Mouse (Mus musculus): ENCODE measurements around the gene Gpr146.
"Not testable (repeated sequence)": the region's sequence is repeated elsewhere in the genome, so short reads cannot be mapped to it uniquely, and the experiment has no call there.

Gene Gpr146

DNA sequence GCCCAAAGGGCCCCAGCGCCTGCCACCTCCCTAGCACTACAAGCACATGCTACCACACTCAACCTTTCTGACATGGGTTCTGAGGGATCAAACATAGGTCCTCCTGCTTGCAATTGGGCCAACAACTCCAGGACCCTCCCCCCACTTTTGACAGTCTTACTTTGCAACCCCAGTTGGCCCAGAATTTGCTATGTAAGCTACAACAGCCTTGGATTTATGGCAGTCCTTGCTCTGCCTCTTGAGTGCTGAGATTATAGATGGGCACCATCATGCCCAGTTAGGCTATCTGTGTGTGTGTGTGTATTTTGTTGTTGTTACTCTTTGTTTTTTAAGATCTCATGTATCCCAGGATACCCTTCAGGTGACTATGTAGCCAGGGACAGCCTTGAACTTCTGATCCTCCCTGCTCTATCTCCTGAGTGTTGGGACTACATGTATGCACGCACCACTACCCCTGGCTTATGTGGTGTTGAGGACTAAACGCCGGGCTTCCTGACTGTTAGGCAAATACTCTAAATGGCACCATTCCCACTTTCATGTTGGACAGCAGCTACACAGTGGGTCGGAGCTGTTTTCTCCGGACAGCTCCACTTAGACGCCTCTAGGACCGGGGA is 2.4 kb downstream of the Gpr146 start:
- in situ Hi-C loops (cut with MboI; ENCODE audit: unreplicated experiment in 2 of 2): loop anchor here in 1 of 2 experiments (5.0 kb wide), 1 partner anchor 67 kb away; no protein-coding TSS in a partner anchor

DNA sequence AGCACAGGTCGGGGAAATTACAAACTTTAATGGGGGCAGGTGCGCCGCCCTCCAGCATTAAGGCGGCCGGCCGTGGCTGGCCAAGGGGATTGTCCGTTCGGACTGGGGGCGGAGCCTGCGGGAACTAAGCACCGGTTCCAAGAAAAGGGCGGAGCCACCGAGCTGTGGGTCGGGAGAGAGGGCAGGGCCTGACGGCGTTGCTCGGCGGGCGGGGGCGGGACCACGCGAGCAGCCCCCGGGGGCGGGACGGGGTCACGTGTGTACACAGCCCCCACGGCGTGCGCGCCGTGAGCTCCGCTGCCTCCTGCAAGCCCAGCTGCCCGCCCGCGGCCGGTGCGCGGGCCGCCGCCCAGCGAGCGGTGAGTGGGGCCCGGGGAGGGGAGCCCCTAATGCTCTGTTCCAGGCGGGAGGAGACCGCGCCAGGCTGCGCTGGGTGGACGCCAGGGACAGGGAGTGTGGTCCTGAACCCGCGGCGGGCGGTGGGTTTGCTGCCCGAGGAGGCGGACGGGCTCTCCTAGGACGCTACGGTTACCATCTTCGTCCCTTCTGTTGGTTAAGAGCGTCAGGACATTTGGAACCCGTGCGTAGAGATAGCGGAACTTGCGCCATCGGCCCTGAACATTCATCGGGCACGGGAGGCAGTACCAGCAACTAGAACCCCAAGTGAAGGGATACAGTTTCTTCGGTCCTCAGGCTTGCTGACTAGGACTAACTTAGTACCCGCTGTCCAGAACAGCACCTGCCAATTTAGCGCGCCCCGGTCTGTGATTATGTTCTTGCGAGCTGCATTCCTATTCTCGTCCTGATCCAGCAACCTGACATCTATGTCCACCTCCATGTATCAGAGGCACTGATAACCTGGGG is 3.1 kb downstream of the Gpr146 start:
- in situ Hi-C loops (cut with MboI; ENCODE audit: unreplicated experiment in 2 of 2): loop anchor here in 1 of 2 experiments (5.0 kb wide), 1 partner anchor 67 kb away; no protein-coding TSS in a partner anchor

DNA sequence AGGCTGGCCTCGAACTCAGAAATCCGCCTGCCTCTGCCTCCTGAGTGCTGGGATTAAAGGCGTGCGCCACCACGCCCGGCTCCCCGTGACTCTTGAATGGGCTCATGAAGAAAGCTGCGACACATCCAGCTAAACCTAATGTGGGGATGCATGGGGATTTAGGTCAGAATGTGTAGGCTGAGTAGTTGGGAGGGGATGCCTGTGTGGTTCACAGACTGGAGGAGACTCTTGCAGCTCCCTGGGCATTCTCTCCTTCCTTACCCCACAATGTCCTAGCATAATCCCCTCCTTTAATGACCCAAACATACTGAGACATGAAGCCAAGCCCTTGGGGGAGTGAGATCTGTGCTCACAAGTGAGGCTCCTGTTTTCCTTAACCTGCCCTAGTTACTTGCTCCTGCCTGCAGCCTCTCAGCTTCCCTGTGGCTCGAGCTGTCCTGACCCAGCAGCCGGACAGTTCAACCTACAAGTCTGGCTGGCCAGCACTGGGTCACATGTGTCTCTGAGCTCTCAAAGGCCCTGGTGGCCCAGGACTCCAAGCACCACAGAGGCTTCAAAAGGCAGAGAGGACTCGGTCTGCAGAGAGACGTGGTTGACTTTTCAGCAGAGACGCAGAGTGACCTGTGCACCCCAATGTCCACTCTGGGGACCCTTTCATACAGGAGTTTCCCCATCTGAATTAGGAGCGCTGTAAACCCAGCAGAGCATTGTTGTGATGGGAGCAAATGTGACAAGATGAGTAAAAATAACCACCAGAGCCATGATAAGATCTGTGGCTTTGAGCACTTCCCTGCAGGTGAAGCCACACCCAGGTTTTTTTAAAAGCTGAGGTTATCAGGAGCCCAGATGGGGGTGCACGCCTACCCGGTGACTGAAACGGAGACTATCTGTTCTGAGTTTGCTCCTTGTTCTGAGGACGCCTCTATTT is 4.4 kb downstream of the Gpr146 start:
- in situ Hi-C loops (cut with MboI; ENCODE audit: unreplicated experiment in 2 of 2): loop anchor here in 1 of 2 experiments (5.0 kb wide), 1 partner anchor 65 kb away; no protein-coding TSS in a partner anchor

DNA sequence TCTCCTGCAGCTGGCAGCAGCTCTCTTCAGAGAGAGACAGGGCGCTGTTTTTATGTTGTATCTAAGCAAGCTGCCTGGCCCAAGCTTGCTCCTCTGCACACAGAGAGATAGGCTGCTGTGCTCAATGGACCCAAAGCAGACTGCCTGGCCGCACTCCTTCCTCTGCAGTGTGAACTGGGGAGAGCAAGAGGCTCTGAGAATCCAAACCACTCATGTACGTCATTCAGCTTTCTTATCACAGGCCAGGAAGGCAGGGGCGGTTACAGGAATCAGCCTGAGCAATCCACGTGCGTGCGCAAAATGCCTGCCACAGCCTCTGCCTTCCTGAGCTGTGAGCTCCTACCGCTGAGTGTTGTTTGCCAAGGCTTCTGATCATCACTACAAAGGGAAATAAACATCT is 5.3 kb downstream of the Gpr146 start:
- in situ Hi-C loops (cut with MboI; ENCODE audit: unreplicated experiment in 2 of 2): loop anchor here in 1 of 2 experiments (5.0 kb wide), 1 partner anchor 65 kb away; no protein-coding TSS in a partner anchor

DNA sequence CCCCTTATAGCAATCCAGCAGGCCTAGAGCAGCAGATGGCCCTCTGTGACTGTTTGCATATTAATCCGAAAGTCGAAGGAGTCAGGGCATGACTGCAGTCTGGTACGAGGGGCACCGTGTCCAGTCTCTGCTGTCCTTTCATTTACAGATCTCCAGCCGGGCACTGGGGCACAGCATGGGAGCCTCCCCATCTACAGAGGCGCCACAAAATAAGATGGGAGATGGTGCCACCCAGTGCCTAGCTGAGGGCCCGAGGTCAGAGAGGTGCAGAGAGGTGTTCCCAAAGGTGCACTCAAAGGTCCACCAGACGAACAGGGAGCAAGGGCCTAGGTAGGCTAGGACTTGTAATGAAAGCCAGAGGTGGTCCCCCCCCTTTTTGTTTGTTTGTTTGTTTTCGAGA is 5.7 kb downstream of the Gpr146 start:
- in situ Hi-C loops (cut with MboI; ENCODE audit: unreplicated experiment in 2 of 2): loop anchor here in 1 of 2 experiments (5.0 kb wide), 1 partner anchor 64 kb away; no protein-coding TSS in a partner anchor

DNA sequence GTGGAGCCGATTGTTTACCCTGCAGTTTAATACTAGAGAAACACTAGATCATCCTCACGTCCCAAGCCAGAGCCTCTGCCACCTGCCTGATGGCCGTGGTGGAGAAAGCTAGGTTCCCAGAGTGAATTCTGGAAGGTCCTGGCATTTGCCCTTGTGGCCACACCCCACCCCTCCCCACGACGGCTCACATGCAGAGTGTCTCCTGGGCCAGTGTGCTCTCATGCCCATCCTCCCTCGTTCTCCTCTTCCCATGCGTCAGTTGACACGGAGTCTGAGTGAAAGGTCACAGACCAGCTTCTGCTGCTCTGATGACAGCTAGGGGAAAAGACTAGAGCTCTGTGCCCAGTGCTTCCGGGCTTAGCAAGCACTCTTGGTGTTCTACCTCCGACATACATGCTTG is 7.0 kb downstream of the Gpr146 start:
- in situ Hi-C loops (cut with MboI; ENCODE audit: unreplicated experiment in 2 of 2): loop anchor here in 1 of 2 experiments (5.0 kb wide), 1 partner anchor 63 kb away; no protein-coding TSS in a partner anchor

DNA sequence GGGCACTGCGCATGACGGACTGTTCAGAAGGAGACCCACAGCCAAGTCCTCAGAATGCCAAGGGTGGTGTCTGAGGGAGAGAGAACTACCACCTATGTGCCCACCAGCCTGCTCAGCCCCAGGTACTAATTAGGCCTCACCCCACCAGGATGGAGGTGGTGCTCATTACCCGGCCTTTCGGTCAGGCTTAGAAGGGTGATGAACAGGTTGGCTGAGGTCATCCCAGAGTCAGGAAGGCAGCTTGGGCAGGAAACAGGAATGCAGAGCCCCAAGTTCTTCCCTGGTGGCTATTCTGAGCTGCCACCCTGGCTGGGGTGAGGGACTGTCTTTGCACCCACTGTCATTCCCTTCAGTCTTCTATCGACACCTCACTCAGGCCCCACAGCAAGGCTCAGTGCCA is 8.6 kb downstream of the Gpr146 start:
- in situ Hi-C loops (cut with MboI; ENCODE audit: unreplicated experiment in 2 of 2): no loop called here

DNA sequence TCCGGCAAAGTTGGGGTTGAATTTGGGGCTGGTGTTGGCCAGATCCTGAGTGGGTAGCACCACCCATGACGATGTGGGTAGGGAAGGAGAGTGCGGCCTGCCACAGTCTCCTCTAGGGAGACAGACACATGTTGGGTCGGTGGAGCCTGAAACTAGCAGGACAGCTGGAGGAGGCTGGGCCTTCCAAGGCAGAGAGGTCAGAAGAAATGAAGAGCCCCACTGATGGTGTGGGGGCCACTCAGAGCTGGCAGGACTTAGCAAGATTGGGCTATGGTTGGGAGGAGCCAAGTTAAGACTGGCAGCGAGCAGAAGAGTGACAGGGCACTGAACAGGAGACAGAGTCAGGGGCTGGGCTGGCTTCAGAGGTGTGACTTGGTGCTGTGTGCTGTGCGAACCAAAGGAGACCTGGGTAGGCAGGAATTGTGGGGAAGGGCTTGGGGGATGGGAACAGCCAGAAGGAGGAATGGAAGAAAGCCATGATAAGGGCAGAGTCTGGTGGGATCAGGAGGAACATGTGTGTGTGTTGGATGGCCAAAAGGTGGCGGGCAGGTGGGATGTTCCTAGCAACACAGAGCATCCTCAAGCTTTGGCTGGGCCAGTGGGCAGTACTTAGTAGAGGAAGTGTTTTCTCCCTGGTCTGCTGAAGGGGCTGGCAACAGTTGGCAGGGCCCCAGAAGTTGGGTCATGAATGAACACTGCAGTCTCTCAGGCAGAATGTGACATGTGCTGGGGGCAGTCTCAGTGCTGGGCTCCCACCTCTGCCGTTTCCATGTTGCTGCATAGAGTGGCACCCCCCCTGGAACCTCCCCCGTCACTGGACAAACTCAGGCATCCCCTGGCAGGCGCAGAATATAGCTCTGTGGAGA is 10.1 kb downstream of the Gpr146 start:
- in situ Hi-C loops (cut with MboI; ENCODE audit: unreplicated experiment in 2 of 2): no loop called here

DNA sequence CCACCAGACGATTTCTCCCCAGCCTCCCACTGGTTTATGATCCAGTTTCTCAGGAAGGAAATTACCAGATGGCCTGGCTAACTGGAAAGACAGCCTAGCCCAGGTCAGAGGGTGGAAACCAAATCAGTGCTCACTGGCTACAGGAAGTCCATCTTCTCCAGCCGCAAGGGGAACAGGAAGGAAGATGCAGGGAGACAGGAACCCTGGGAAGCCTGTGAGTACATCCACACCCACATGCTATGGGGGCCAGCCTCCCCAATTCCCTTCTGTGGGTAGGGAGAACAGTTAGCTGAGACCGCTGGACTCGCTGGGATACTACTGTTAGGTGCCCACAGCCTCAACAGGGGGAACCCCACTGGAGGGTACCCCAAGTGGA is 10.7 kb downstream of the Gpr146 start:
- in situ Hi-C loops (cut with MboI; ENCODE audit: unreplicated experiment in 2 of 2): no loop called here

DNA sequence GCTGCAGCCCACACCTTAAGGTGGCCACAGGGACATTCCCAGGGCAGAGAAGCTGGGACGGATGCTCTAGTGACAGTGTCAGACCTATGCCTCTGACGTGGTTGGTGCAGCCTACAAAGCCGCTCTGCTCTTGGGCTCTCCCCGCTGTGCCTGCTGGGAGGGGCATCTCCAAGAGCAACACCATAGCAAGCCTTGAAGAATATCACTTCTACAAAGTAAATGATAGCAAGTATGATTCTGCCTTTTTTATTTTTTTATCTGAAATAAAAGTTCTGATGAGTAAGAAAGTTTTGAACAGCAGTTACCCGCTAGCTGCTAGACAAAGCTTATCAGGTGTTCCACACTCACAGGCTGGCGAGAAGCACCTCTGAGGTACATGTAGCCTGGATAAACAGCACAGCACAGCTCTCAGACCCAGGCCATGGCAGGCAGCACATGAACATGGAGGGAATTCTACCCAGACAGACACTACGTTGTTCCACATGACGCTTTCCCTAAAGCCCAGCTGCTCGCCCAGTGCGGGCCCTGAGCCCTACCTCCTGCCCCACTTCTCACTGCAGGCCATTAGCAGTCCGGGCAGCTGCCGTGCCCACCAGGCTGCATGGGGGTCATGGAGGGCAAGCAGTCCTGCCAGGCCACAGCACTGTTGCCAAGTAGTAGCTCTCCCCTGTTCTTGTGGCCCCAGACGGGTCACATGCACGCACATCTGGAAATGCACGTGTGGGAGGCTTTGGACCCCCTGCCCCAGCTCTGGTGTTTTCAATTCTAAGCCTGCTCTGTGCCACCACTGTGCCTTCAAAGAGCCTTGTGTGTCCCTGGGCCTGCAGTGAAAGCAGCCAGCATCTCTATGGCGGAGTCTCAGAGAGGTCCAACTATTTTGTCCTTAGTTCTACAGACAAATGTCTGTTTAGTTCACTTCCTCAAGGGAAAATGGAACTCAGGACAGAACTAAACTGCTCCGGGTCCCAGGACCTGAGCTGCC is 11.5 kb downstream of the Gpr146 start:
- in situ Hi-C loops (cut with MboI; ENCODE audit: unreplicated experiment in 2 of 2): no loop called here

DNA sequence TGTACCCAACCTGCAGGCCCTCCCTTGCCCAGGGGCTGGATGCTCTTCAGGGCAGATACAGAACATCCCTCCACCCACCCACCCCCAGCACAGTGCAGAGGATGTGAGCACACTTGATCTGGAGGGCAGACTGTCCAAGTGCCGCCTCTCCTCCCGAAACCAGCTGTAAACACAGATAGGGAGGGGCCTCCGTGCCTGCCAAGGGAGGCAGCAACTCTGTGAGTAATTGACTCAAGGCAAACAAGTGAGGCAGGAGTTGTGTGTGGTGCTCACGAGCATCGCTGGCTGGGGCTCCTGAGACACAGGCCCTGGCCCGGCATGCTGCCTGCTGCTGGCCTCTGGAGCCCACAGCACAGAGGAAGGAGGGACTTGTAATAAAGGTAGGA is 12.2 kb downstream of the Gpr146 start:
- in situ Hi-C loops (cut with MboI; ENCODE audit: unreplicated experiment in 2 of 2): no loop called here

DNA sequence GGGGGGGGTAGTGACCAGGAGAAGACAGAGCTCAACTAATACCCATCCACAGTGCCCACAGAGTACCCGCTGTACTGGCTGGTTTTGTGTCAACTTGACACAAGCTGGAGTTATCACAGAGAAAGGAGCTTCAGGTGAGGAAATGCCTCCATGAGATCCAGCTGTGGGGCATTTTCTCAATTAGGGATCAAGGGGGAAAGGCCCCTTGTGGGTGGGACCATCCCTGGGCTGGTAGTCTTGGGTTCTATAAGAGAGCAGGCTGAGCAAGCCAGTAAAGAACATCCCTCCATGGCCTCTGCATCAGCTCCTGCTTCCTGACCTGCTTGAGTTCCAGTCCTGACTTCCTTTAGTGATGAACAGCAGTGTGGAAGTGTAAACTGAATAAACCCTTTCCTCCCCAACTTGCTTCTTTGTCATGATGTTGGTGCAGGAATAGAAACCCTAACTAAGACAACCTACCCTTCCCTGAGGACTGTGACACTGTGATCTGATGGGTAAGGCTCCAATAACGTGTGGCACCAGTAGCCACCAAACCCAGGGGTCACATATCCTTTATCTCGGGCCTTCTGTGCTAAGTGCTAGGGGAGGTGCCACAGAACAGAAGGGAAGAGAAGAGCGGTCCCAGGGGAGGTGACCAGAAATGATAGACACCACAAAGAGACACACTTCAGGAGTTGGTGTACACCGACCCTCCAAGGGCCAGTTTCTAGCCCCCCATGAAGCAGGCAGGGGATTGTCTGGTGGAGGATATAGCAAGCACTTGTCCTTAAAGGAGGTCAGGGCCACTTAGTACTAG is 13.0 kb downstream of the Gpr146 start:
- in situ Hi-C loops (cut with MboI; ENCODE audit: unreplicated experiment in 2 of 2): not testable (repeated sequence)

DNA sequence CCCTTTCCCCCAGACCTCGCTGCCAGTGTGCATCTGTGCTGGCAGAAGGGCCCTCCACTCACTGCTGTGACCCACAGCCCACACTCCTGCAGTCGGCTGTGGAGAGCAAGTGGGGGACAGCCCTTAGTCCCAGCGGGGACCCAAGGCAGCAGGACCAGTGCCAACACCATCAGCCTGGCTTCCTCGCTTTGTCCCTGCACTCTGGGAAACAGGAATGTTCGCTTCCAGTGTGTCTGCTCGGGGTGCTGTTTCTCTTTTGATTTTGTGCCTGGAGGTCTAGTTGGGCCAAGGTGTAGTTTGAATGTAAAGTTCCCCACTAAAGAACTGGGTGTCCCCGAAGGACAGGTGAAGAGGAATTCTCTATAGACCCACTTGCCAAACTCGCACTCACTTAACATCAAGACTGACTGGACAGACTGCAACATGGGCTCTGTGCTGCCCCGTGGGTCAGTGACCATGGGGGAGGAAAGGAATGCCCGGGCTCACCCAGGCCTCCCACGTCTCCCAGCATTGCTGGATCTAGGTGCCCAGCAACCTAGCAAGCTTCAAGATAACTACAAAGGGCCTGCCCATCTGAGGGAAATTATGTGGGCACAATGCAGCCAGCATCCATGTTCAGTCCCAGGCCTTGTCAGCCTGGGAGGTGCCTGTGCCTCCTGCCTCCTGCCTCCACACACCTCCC is 14.0 kb downstream of the Gpr146 start:
- in situ Hi-C loops (cut with MboI; ENCODE audit: unreplicated experiment in 2 of 2): no loop called here

DNA sequence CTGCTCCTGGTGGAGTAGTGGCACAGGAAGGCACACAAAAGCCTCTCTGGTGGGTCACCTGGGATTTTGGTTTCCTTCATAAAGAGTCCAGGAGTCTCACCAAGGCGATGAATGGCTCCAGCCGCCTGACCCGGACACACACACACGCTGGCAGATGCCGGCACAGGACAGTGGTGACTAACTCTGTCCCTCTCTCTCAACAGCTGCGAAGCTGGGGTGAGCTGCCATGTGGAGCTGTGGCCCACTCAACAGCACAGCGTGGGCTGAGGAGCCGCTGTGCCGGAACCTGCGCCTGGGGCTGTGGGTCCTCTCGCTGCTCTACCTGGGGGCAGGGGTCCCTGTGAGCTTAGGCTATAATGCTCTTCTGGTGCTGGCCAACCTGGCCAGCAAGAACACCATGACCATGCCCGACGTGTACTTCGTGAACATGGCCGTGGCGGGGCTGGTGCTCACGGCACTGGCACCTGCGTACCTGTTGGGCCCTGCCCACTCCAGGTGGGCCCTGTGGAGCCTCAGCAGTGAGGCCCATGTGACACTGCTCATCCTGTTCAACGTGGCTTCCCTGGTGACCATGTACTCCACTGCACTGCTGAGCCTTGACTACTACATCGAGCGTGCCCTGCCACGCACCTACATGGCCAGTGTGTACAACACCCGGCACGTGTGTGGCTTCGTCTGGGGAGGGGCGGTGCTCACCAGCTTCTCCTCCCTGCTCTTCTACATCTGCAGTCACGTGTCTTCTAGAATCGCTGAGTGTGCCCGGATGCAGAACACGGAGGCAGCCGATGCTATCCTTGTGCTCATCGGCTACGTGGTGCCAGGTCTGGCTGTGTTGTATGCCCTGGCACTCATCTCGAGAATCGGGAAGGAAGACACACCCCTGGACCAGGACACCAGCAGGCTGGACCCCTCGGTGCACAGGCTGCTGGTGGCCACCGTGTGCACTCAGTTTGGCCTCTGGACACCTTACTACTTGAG is 15.0 kb downstream of the Gpr146 start:
- in situ Hi-C loops (cut with MboI; ENCODE audit: unreplicated experiment in 2 of 2): no loop called here

DNA sequence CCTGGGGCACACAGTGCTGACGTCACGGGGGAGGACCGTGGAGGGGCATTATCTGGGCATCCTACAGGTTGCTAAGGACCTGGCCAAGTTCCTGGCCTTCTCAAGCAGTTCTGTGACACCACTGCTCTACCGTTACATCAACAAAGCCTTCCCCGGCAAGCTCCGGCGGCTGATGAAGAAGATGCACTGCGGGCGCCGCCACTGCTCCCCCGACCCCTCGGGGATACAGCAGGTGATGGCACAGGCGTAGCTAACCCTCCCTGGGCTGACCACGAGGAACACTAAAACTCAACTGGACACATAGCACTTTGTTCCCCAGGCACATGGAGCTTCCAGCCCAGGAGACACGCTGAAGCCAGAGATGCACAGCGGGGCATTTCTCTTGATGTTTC is 15.7 kb downstream of the Gpr146 start:
- in situ Hi-C loops (cut with MboI; ENCODE audit: unreplicated experiment in 2 of 2): no loop called here

DNA sequence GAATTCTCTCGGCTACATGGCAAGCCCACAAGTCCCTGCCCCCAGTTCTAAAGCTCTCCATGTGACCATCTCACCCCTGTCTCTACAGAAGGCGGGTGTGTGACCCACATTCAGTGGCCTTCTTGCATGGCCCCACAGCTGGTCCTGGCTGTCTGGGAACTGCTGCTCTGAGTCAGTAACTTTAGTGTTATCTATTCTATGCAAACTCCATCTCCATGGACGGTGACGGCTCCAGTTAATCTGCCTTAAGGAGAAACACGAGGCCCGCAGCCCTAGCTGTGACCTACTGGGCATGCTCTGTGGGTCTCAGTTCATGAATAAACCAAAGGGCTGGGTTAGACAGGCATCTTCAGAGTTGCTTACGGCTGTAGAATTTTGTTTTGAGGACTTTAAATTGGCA is 16.9 kb downstream of the Gpr146 start:
- in situ Hi-C loops (cut with MboI; ENCODE audit: unreplicated experiment in 2 of 2): no loop called here

All from v-Abl transformed pro-B cells (cell line).